Mouse (Mus musculus) lung, adult 2 months (tissue): ENCODE measurements around the gene Itgb4. TPM values are rescaled to one million over a fixed set of nuclear protein-coding genes. Genes with fewer than 3 reads are reported as not detected.

Experiments used
- DNase-seq: peaks from one replicate; pipeline ENCODE4 v3.0.0; 2022
- H3K4me1 ChIP-seq: fragments of 200-500 bp; 2 replicates; pipeline ENCODE4 v1.6.1; 2011; ENCODE audit warnings: low read length; ENCODE audit not compliant: control insufficient read depth, insufficient read depth
- H3K4me3 ChIP-seq: fragments of 200-500 bp; replicated peaks from 2 replicates; pipeline ENCODE3; 2011; ENCODE audit warnings: low read depth, mild to moderate bottlenecking, control low read depth, low read length; ENCODE audit errors: extremely low read depth
- CTCF ChIP-seq: fragments of 200-500 bp; IDR thresholded peaks from 2 replicates; pipeline ENCODE4 v1.5.1; 2011; ENCODE audit warnings: mild to moderate bottlenecking, low read length, control low read depth; ENCODE audit not compliant: insufficient read depth
- POLR2A ChIP-seq: fragments of 200-500 bp; IDR thresholded peaks from 2 replicates; pipeline ENCODE4 v1.6.1; 2011; ENCODE audit warnings: low read depth, mild to moderate bottlenecking, control low read depth, low read length, borderline replicate concordance; ENCODE audit errors: extremely low read depth
- WGBS: fragments of 180-500 bp; shearing (Covaris S2); methylation state at CpG from one replicate; pipeline ENCODE4 v1.1.7; 2018; 5-methylcytosine and 5-hydroxymethylcytosine counted together
- polyA plus RNA-seq: library from polyadenylated mRNA; depleted of rRNA; stranded (reverse); fragments of >200 nt; gene quantifications from 2 replicates; pipeline ENCODE4 v1.2.3, GENCODE M21; 2012; rRNA removed

Itgb4 gene
- 11.0 and 14.7 TPM in 2 replicates for polyA plus RNA-seq

DNA sequence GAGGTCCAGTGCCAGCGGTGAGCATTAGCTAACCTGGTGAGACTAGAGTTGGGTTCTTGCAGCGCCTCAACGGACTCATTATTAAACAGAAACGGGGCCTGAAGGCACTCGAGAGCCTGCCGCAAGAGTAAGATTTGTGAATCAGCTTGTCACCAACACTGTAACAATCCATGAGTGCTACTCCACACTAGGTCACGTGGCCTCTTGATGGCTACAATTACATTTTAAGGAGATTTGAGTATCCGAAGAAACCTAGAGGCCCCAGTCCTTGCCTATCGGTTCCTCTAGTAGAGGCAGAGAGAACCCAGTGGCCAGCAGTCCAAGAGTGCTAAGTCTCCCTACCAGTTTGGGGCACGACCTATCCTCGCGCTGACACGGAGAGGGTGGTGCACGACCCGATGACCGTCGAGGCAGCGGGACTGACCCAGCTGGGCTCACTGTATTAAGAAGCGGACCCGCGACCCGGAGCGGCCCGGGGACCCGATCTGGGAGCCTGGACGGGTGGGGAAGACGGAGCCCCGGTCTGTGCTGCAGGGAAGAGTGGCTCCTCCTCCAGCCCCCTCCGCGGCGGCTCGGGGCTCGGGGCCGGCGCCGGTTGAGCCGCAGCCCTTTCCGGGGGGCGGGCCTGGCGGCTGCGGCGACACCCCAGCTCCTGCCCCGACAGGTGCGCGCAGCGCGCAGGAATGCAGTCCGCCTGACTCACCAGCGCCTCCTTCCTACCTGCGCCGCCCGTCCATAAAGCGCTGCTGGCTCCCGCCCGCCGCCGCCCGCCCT lies at the start of gene Itgb4:
Gene Itgb4, plus strand, starts transcription at position 401 of the 774 bp plus-strand sequence.
- WGBS = 10% methylated on average over 58 of the region's 58 CpGs
- DNase-seq = peak; percentile 64
- Histone ChIP-seq H3K4me3 (peak within 1 kb of the TSS; percentile 53), H3K4me1 (peaks cover 5% of the 10 kb centered on the region; the same call in 1 of the 2 replicates)
- TF ChIP-seq POLR2A = no peak
- no peak for TF ChIP-seq CTCF

DNA sequence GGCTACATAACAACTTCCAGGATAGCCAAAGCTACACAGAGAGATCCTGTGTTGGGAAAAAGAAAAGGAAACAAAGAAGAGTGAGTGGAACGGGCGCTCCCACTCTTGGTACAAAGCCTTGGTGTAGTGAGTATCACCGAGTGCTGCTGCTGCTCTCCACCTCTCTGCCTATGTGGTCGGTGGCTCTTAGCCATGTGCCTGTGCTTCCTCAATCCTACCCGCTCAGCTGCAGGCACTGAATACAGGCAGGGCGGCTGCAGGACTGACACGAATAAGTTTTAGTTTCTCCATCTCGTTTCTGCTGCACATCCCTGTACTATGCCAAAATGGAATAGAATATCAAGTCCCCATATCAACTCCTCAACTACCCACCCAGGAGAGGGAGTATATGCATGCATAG lies 45.5 kb upstream of the Itgb4 start:
- TF ChIP-seq POLR2A (no peak), CTCF (no peak)
- no peak overlapping the region for H3K4me3 ChIP-seq
- DNase-seq = no peak
- 87% methylated on average over 8 of the region's 8 CpGs for WGBS
- peaks cover 3% of the 10 kb centered on the region; the same call in 1 of the 2 replicates for H3K4me1 ChIP-seq

DNA sequence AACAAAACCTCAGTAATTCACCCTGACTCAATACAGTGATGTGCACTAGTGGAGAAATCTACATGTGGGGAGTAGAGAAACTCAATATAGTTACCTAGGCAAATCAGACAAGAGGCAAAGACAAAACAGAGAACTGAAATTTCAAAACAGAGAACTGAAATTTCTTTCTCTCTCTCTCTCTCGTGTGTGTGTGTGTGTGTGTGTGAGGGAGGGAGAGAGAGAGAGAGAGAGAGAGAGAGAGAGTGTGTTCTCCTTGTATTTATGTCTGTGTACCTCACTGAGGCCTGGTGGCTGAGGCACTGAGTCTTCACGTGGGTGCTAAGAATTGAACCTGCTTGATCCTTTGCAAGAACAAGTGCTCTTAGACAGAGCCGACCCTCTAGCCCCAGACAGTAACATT lies 44.7 kb upstream of the Itgb4 start:
- DNase-seq = no peak
- peaks cover 5% of the 10 kb centered on the region for H3K4me1 ChIP-seq
- TF ChIP-seq CTCF = no peak
- no peak for TF ChIP-seq POLR2A
- no peak overlapping the region for H3K4me3 ChIP-seq
- 57% methylated on average over 3 of the region's 3 CpGs for WGBS

GRCm38 (mm10) chr11:115931235-115931634 lies 43.3 kb upstream of the Itgb4 start:
- no peak overlapping the region for H3K4me3 ChIP-seq
- 61% methylated on average over 3 of the region's 3 CpGs for WGBS
- DNase-seq = no peak
- peaks cover 5% of the 10 kb centered on the region for H3K4me1 ChIP-seq
- TF ChIP-seq CTCF = no peak
- no peak for TF ChIP-seq POLR2A

DNA sequence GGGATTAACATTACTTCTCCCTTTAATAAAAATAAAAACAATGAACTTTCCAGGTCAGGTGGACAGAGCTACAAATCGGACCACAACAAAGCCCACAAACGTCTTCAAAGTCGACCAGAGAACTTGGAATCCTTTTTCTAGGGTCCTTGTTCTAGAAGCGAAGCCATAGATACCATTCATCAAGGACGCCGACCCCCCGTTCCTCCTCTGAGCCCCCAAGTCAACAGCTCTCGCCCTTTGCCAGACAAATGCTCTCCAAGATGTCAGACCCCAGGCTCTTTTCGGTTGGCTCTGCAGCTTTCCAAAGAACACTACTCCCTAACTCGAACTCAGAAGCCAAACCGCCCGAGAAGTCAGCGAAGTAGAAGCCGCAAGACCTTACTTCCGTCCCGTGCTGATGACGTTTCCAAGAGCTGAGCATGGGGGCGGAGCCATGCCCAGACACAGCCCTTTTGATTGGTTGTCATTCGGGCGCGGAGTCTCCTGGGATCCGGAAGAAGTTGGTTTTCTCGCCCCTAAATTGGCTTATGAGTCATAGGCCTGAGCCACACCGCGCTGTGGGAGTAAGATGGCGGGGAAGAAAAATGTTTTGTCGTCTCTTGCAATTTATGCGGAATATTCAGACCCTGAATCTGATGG lies 41.3 kb upstream of the Itgb4 start, which contains the start of the genes Sap30bp and Recql5:
Gene Sap30bp, plus strand, starts transcription at position 175 of the 639 bp plus-strand sequence.
Gene Recql5, minus strand, starts transcription at position 370 of the 639 bp plus-strand sequence.
- WGBS = under 1% methylated on average over 28 of the region's 28 CpGs
- TF ChIP-seq CTCF (no peak), POLR2A (peak; percentile 81; the same call in 1 of the 2 replicates)
- H3K4me3 ChIP-seq = peak within 1 kb of the TSS; percentile 97
- DNase-seq = peak; percentile 97
- peaks cover 5% of the 10 kb centered on the region for H3K4me1 ChIP-seq

GRCm38 (mm10) chr11:115933747-115934110 lies 40.8 kb upstream of the Itgb4 start:
- no peak for TF ChIP-seq POLR2A
- TF ChIP-seq CTCF = no peak
- H3K4me3 ChIP-seq = peak overlapping the region; percentile 97
- under 1% methylated on average over 16 of the region's 16 CpGs for WGBS
- H3K4me1 ChIP-seq = peaks cover 5% of the 10 kb centered on the region
- DNase-seq = no peak

DNA sequence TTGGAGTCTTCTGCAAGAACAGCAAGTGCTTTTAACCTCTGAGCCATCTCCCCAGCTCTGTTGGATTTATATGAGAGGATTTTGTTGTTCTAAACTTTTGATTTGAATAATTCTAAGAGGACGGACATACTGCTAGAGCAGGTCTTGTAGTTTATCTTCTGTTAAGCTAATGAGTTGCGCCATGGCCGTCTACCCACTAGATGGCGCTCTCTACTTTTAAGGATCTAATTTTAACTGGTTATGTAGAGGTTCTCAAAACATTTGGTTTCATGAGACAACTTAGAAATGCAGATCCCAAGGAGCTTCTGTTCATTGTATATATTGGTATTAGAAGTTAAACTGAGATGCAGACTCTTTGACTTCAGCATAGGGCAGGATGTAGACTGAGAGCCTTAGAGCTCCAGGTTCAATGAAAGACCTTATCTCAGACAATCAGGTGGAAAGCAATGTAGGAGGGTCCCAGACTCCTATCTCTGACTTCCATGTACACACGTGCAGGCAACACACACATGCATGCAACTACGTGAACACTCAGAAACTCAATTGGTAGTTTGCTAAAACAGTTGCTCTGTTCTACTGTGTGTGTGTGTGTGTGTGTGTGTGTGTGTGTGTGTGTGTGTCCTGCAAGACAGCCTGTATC lies 34.7 kb upstream of the Itgb4 start:
- WGBS = 30% methylated on average over 6 of the region's 6 CpGs
- H3K4me1 ChIP-seq = no peaks in the 10 kb centered on the region
- peak; percentile 55 for DNase-seq
- H3K4me3 ChIP-seq = no peak overlapping the region
- TF ChIP-seq CTCF = peak; percentile 37; the same call in 1 of the 2 replicates
- TF ChIP-seq POLR2A = no peak

GRCm38 (mm10) chr11:115941980-115942379 lies 32.5 kb upstream of the Itgb4 start:
- 72% methylated on average over 7 of the region's 7 CpGs for WGBS
- Histone ChIP-seq H3K4me3 (no peak overlapping the region), H3K4me1 (no peaks in the 10 kb centered on the region)
- TF ChIP-seq CTCF = 0 out of 2 replicates have a peak, but pooled peaks have one; percentile 15
- TF ChIP-seq POLR2A = no peak
- DNase-seq = no peak

DNA sequence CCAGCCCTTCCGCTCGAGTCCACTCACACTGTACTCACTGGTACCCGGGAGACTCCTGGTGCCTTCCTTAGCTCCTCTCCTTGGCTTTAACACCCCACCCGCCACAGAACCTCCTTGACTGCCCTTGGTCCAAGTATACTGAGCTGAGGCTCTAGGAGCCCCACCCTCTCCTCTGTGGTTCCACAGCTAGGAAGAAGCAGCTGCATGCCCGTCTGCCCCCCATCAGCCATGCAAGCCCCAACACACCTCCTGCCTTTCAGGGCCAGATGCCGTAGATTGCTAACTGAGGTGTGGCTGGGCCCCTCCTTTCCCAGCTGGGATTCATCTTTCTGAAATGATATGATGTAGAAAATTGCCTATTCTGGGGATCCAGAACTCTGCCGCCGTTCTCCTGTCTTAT lies 29.3 kb upstream of the Itgb4 start:
- Histone ChIP-seq H3K4me3 (no peak overlapping the region), H3K4me1 (no peaks in the 10 kb centered on the region)
- 88% methylated on average over 8 of the region's 8 CpGs for WGBS
- TF ChIP-seq CTCF = no peak
- no peak for TF ChIP-seq POLR2A
- no peak for DNase-seq
